Mouse (Mus musculus) liver, embryonic 14.5 days (tissue): ENCODE results near the gene Parm1.

Experiments
- CTCF ChIP-seq: IDR thresholded peaks from 2 replicates; pipeline ENCODE4 v1.5.1; 2016; ENCODE audit warnings: antibody characterized with exemption, low read depth, control low read depth
- EP300 ChIP-seq: IDR thresholded peaks from 2 replicates; pipeline ENCODE4 v1.6.1; 2016; ENCODE audit warnings: antibody characterized with exemption, low read depth

- TF ChIP-seq EP300 (no peak), CTCF (no peak)
Measured at GRCm38 (mm10) chr5:91617331-91618233, 100.2 kb downstream of the Parm1 start.
